Mouse (Mus musculus) kidney, embryonic 14.5 days (tissue): Measurements from ENCODE around the gene Ccdc117. TPM values are rescaled to one million over a fixed set of nuclear protein-coding genes. Genes with fewer than 3 reads are reported as not detected.

Experiments used
- ATAC-seq: fragments of 200-750 bp; cut with Nextera tagmentation; 2 replicates; pipeline ENCODE4 v1.8.0; 2017; ENCODE audit warnings: moderate number of reproducible peaks, mild to moderate bottlenecking, moderate TSS enrichment, moderate library complexity; ENCODE audit not compliant: low FRiP score, low TSS enrichment
- H3K27ac ChIP-seq: fragments of 300-500 bp; sonication (generic); 2 replicates; pipeline ENCODE4 v1.5.1; 2014; ENCODE audit warnings: low read depth, mild to moderate bottlenecking, low read length, moderate library complexity, mixed read lengths
- H3K27me3 ChIP-seq: fragments of 300-500 bp; sonication (generic); 2 replicates; pipeline ENCODE4 v1.6.1; 2014; ENCODE audit warnings: mild to moderate bottlenecking, low read length; ENCODE audit not compliant: control insufficient read depth, insufficient read depth
- H3K36me3 ChIP-seq: fragments of 300-500 bp; sonication (generic); 2 replicates; pipeline ENCODE4 v1.6.1; 2014; ENCODE audit warnings: low read length, mixed read lengths; ENCODE audit not compliant: control insufficient read depth, insufficient read depth
- H3K4me1 ChIP-seq: fragments of 300-500 bp; sonication (generic); 2 replicates; pipeline ENCODE4 v1.6.1; 2014; ENCODE audit warnings: low read length, mixed read lengths; ENCODE audit not compliant: control insufficient read depth, insufficient read depth
- H3K4me2 ChIP-seq: fragments of 300-500 bp; sonication (generic); replicated peaks from 2 replicates; pipeline ENCODE4 v1.6.1; 2014; ENCODE audit warnings: low read depth, mild to moderate bottlenecking, low read length
- H3K4me3 ChIP-seq: fragments of 300-500 bp; sonication (generic); 2 replicates; pipeline ENCODE4 v1.5.1; 2014; ENCODE audit warnings: mild to moderate bottlenecking, low read length
- H3K9ac ChIP-seq: fragments of 300-500 bp; sonication (generic); 2 replicates; pipeline ENCODE4 v1.6.1; 2014; ENCODE audit warnings: low read depth, mild to moderate bottlenecking, low read length, moderate library complexity
- H3K9me3 ChIP-seq: fragments of 300-500 bp; sonication (generic); 2 replicates; pipeline ENCODE4 v1.6.1; 2016; ENCODE audit warnings: low read length; ENCODE audit not compliant: control insufficient read depth
- WGBS: fragments of 180-500 bp; shearing (Covaris S2); extraction: QIAGEN DNeasy Blood & Tissue Kit; methylation state at CpG from one replicate; pipeline ENCODE4 v1.1.7; 2014; 5-methylcytosine and 5-hydroxymethylcytosine counted together
- polyA plus RNA-seq: library from polyadenylated mRNA; unstranded; fragments of >200 nt; fragmentation: Nextera tagmentation; extraction: Ambion mirVana; gene quantifications from 2 replicates; pipeline ENCODE4 v1.2.1, GENCODE M21; 2014

Ccdc117 gene
- polyA plus RNA-seq, 1 experiment from 2014 or later: 21.3 TPM

- Histone ChIP-seq H3K27ac (no peak overlapping the region), H3K27me3 (no peaks in the 10 kb centered on the region), H3K9ac (no peak overlapping the region), H3K4me1 (no peaks in the 10 kb centered on the region), H3K4me3 (no peak overlapping the region), H3K9me3 (no peaks in the 10 kb centered on the region), H3K36me3 (no peaks in the 10 kb centered on the region), H3K4me2 (no peak overlapping the region)
- ATAC-seq: no peak
- 72% methylated on average over 13 of the region's 13 CpGs for WGBS
Measured at GRCm38 (mm10) chr11:5482581-5482980, 59.4 kb downstream of the Ccdc117 start.

Other genes starting within 250 kb of the Ccdc117 start
- gene Znrf3, start 97.3 kb downstream of the Ccdc117 start, polyA plus RNA-seq: 20.6 and 21.1 TPM in 2 replicates
- 141 and 174 TPM in 2 replicates for gene Xbp1, start 21.5 kb downstream of the Ccdc117 start, polyA plus RNA-seq
- not detected in 2 replicates for gene Ankrd36, start 27.5 kb upstream of the Ccdc117 start, polyA plus RNA-seq
- 206 and 264 TPM in 2 replicates for gene Mrps24, start 173.5 kb upstream of the Ccdc117 start, polyA plus RNA-seq
- gene Urgcp, start 220.2 kb upstream of the Ccdc117 start, polyA plus RNA-seq: 9.9 and 15.1 TPM in 2 replicates
- 93.7 and 113 TPM in 2 replicates for gene Dbnl, start 246.3 kb upstream of the Ccdc117 start, polyA plus RNA-seq